Mouse (Mus musculus): ENCODE results near the gene Bcl6. TPM values are rescaled to one million over a fixed set of nuclear protein-coding genes. Genes with fewer than 3 reads are reported as not detected.

The Bcl6 gene
- polyA plus RNA-seq, 1 experiment from 2014 or later = 33.3 TPM

DNA sequence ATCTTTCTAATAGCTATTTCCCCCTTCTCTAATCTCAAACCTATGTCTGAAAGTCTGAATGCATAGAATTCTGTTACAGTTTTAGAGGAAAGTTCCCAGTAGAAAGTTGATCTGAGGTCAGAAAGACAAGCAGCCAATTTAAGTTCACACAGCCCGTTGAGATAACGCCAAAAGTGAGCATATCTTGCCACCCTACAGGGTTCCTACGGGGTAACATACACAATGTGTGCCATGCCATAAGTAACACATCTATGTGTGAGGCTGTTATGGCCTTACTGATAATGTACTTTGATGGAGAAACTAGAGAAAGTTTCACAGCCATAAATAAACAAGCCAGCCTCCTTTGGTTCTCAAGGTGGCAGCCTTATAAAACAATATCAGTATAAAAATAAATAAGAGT, 25.7 kb upstream of the Bcl6 start:
- ChIA-PET CTCF (no interaction called here), POLR2A (no interaction called here)
- TF ChIP-seq CTCF (IDR thresholded peaks at IDR 0.05) = no peak
- no peaks in the 10 kb centered on the region for H3K27me3 ChIP-seq
- in situ Hi-C loops (cut with MboI; ENCODE audit: low pct_unique_long_range_greater_than_20kb) = no loop called here
- DNase-seq (ENCODE audit: low read depth, low spot score) (no peak), ATAC-seq (no peak)

DNA sequence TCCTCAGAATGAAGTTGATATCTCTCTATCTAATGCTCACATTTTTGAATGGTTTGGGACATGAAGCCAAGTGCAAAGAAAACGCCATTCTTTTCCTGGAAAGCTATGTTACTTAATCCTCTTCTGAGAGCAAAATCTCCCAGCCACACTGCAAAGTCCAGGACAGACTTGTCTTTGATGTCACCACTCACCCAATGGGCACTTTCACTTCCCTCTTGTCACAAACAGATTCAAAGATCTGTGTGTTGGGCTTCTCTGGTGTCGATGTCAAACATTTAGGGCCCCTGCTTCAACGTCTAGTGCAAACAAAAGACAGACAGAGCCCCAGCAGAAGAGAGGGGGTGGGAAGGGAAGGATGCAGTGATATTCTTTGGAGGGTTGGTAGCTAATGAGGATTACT, 23.4 kb upstream of the Bcl6 start:
- TF ChIP-seq CTCF (IDR thresholded peaks at IDR 0.05) = no peak
- ChIA-PET CTCF (no interaction called here), POLR2A (no interaction called here)
- no peaks in the 10 kb centered on the region for H3K27me3 ChIP-seq
- ATAC-seq = no peak
- in situ Hi-C loops (cut with MboI; ENCODE audit: low pct_unique_long_range_greater_than_20kb) = no loop called here
- no peak for DNase-seq (ENCODE audit: low read depth, low spot score)

DNA sequence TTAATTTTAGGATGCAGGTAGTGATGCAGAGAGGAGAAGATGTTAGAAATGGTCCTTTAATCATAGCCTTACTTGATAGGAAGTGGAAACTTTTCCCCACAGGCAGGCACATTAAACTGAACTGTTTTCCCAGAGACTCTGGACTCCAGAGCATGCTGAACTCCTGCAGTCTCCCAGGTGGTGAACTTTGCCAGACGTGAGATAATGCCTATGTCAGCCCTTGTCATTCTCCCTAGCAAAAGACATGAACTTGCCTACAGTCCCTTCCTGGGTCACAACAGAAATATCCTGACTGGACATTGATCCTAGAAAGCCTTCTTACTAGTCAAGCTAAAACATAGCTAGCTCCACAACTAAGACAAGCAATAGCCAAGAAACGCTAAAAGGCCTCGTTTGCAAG, 22.7 kb upstream of the Bcl6 start:
- DNase-seq (ENCODE audit: low read depth, low spot score) (no peak), ATAC-seq (no peak)
- TF ChIP-seq CTCF (IDR thresholded peaks at IDR 0.05) = no peak
- no peaks in the 10 kb centered on the region for H3K27me3 ChIP-seq
- in situ Hi-C loops (cut with MboI; ENCODE audit: low pct_unique_long_range_greater_than_20kb) = no loop called here
- CTCF ChIA-PET = no interaction called here
- POLR2A ChIA-PET = no interaction called here

DNA sequence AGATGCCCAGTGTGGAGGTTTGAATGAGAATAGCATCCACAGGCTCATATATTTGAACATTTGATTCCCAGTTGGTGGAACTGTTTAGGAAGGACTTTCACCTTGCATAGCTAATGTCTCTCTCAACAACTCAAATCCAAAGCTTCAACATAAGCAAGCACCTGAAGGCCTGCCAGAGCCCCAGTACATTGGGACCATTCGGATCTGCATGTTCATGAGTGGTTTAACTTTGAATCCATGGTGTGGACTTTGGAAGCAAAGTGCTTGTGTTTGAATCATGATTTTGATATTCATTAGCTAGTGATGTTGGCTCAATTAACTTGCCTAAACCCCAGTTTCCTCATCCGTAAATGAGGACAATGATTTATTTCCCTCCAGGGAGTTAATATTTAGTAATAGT, 21.2 kb upstream of the Bcl6 start:
- in situ Hi-C loops (cut with MboI; ENCODE audit: low pct_unique_long_range_greater_than_20kb) = no loop called here
- no peak for ATAC-seq
- no peak for TF ChIP-seq CTCF (IDR thresholded peaks at IDR 0.05)

DNA sequence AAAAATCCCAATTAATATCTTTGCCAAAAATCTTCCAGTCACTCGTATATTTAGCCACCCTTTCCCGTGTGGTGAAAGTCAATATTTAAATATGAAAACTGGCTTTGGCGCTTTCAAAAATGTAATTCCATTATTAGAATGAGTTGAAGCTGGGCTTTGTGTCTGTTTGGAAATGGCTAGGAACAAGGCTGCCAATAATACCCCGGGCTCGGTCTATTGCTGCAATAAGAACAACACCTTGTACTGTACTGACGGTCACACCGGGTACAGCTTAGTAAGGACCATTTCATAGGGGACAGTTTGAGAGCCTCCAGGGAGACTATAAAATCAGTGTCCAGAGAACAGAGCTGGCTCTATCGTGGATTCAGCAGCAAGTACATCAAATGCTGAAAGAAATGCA, 17.3 kb upstream of the Bcl6 start:
- CTCF ChIA-PET = interaction anchor here (1.4 kb wide), 1 partner anchor 14 kb away, joined by 3 read pairs; no protein-coding TSS in a partner anchor
- in situ Hi-C loops (cut with MboI; ENCODE audit: low pct_unique_long_range_greater_than_20kb) = no loop called here
- DNase-seq (ENCODE audit: low read depth, low spot score) (no peak), ATAC-seq (no peak)
- TF ChIP-seq CTCF (IDR thresholded peaks at IDR 0.05) = no peak
- H3K27me3 ChIP-seq = no peaks in the 10 kb centered on the region
- POLR2A ChIA-PET = no interaction called here

More for the DNA sequence above, 21.2 kb upstream of the Bcl6 start:
- POLR2A ChIA-PET = no interaction called here
- CTCF ChIA-PET = interaction anchor here (1.4 kb wide), 1 partner anchor 18 kb away, joined by 3 read pairs; no protein-coding TSS in a partner anchor
- no peak for DNase-seq (ENCODE audit: low read depth, low spot score)
- no peaks in the 10 kb centered on the region for H3K27me3 ChIP-seq

DNA sequence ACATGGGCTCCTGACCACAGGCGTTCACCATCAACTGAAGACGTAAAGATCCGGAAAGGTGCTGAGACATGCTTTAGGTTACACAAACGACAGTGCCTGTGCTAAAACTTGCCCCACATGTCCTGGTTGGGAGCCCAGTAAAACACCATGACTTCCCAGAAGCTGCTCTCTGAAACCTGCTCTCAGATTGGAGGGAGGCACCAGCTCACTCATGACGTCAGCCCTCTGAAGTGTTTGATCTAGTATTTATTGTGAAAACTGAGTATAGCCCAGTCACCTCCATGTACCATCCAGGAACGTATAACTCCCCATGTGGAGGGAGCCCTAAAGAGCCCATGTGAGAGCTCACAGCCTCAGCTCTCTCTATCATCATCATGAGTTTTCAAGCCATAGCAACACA, 9.3 kb upstream of the Bcl6 start:
- ChIA-PET POLR2A (no interaction called here), CTCF (no interaction called here)
- ATAC-seq (no peak), DNase-seq (ENCODE audit: low read depth, low spot score) (no peak)
- in situ Hi-C loops (cut with MboI; ENCODE audit: low pct_unique_long_range_greater_than_20kb) = loop anchor here (25.0 kb wide), 1 partner anchor 689 kb away; no protein-coding TSS in a partner anchor
- no peaks in the 10 kb centered on the region for H3K27me3 ChIP-seq
- TF ChIP-seq CTCF (IDR thresholded peaks at IDR 0.05) = no peak

DNA sequence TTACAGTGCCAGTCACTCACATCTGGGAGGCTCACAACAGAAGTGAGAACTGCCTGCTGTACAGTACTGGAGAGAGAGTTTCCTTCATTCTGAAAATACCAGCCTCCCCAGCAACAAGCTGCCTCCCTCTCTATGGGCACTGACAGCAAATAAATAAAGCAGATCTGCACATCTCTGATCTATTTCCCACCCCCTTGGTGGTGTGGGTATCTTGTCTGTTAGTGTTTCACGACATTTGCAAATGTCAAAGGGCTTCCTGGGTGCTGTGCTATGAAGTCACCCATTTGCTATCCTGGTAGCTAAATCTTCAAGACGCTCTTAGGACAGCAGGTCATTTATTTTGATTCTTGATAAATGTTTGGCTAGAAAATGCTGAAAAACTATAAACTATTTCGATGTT, 8.6 kb upstream of the Bcl6 start:
- DNase-seq (ENCODE audit: low read depth, low spot score) = no peak
- TF ChIP-seq CTCF (IDR thresholded peaks at IDR 0.05) = no peak
- ChIA-PET POLR2A (no interaction called here), CTCF (no interaction called here)
- H3K27me3 ChIP-seq = no peaks in the 10 kb centered on the region
- in situ Hi-C loops (cut with MboI; ENCODE audit: low pct_unique_long_range_greater_than_20kb) = loop anchor here (25.0 kb wide), 1 partner anchor 690 kb away; no protein-coding TSS in a partner anchor
- no peak for ATAC-seq

DNA sequence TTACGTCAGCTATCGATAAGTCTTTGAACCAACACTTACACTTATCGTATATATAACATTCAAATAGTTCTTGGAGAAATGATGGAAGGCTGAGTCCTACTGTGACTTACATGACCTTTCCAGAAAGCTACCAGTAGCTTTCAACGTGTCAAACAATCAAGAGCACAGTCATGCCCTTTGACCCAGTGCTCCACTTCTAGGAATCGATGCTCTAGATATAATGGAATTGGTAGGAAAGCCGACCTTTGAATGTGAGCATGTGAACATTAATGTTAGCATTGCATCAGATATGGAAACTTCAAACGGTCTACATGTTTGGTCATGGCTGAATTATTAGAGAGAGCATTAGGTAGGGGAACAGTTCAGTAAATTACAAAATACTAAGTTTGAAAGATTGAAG, 7.7 kb upstream of the Bcl6 start:
- ChIA-PET POLR2A (interaction anchor here (0.5 kb wide), 1 partner anchor 570 kb away, joined by 3 read pairs; no protein-coding TSS in a partner anchor), CTCF (no interaction called here)
- H3K27me3 ChIP-seq = no peaks in the 10 kb centered on the region
- DNase-seq (ENCODE audit: low read depth, low spot score) = no peak
- ATAC-seq = no peak
- no peak for TF ChIP-seq CTCF (IDR thresholded peaks at IDR 0.05)
- in situ Hi-C loops (cut with MboI; ENCODE audit: low pct_unique_long_range_greater_than_20kb) = loop anchor here (25.0 kb wide), 1 partner anchor 691 kb away; no protein-coding TSS in a partner anchor

DNA sequence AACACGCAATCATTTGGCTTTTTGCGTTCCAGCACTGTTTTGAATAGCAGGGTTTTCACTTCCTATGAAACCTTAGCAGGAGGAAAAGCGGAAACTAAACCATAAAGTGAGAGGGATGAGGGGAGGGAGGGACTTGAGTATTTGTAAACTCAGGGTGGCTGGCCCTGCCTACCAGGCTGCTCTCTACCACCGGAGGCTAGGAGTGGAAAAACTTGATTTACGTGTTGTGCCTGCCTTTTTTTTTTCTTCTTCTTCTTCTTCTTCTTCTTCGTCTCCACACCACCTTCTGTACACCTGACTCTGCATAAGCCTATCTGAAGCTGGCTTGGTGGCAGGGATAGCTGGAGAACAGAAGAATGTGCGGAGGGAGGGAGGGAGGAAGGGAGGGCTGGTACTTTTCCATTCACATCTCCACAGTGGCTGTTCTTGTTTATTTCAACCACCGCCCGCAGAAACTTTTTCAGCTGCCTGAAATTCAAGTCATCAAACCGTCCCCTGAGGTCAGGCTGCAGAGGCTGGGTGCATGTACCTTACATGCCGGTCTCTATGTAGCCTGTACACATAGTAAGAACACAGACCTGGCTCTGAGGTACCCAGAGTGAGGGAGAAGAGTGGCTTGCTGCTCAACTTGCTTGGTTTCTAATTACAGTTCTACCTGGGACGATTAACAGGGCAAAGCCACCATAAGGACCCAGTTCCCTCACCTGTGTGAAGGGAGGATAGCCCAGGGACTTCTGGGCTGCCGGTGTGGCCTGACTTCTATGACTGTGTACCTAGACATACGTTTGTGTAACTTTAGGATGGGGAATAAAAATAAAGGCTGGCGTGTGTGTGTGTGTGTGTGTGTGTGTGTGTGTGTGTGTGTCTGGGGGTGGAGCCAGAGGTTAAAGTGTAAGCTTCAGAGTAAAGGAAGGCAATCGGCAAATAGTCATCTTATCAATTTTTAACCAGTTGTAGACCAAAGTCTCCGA, 5.0 kb upstream of the Bcl6 start:
- ChIA-PET POLR2A (interaction anchor here (0.7 to 0.8 kb wide), 2 partner anchors 10 to 1665 kb away, joined by 3 to 6 read pairs; no protein-coding TSS in a partner anchor), CTCF (interaction anchor here (0.6 kb wide), 1 partner anchor 519 kb away, joined by 3 read pairs; no protein-coding TSS in a partner anchor)
- H3K27me3 ChIP-seq = no peaks in the 10 kb centered on the region
- TF ChIP-seq CTCF (IDR thresholded peaks at IDR 0.05) = no peak
- no peak for DNase-seq (ENCODE audit: low read depth, low spot score)
- ATAC-seq = no peak
- in situ Hi-C loops (cut with MboI; ENCODE audit: low pct_unique_long_range_greater_than_20kb) = loop anchor here (25.0 kb wide), 1 partner anchor 694 kb away; no protein-coding TSS in a partner anchor

DNA sequence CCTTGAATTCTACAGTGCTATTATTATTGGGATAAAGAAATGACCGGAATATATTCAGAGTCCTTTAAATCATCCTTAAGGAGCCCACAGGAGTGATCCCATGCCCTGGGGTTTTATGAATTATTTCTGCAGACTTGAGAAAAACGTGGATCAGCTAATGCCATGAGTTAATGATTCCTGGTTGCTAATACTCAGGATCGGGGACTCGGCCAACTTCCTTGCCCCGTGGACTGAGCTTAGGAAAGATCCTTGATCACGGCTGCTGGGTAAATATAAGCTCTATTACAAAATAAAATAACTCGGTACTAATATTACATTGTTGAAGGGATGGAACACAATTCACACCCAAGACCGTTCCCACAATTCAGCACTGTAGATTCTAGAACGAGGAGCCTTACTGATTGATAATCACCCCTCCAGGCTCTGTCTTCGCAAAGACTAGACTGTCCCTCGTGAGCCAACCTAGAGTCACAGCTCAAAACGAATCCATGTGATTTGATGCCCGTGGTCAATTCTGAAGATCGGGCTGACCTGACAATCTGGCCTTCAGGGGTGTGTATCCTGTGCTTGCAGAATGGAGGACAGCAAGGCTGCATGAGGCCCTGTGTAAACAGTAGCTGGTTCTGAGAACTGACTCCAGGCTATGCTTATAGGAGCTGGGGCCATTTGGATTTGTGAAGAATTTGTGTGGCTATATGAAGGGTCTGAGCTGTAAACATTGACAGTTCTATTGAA, 3.4 kb upstream of the Bcl6 start:
- no peaks in the 10 kb centered on the region for H3K27me3 ChIP-seq
- DNase-seq (ENCODE audit: low read depth, low spot score) (no peak), ATAC-seq (no peak)
- CTCF ChIA-PET = interaction anchor here (0.8 to 2.1 kb wide), 12 partner anchors 8 to 1072 kb away, joined by 3 to 6 read pairs (median 3); no protein-coding TSS in a partner anchor
- in situ Hi-C loops (cut with MboI; ENCODE audit: low pct_unique_long_range_greater_than_20kb) = loop anchor here (25.0 kb wide), 1 partner anchor 695 kb away; no protein-coding TSS in a partner anchor
- TF ChIP-seq CTCF (IDR thresholded peaks at IDR 0.05) = no peak
- POLR2A ChIA-PET = interaction anchor here (0.9 to 1.3 kb wide), 2 partner anchors 402 to 1067 kb away, joined by 3 read pairs; no protein-coding TSS in a partner anchor
